Mouse (Mus musculus): Measurements from ENCODE around the gene Slc29a4. TPM values are rescaled to one million over a fixed set of nuclear protein-coding genes. Genes with fewer than 3 reads are reported as not detected.
A peak's percentile ranks its signal among the peaks of the same experiment; 100 is the strongest.

The Slc29a4 gene
- total RNA-seq, 2 experiments from 2014 or later = not detected

DNA sequence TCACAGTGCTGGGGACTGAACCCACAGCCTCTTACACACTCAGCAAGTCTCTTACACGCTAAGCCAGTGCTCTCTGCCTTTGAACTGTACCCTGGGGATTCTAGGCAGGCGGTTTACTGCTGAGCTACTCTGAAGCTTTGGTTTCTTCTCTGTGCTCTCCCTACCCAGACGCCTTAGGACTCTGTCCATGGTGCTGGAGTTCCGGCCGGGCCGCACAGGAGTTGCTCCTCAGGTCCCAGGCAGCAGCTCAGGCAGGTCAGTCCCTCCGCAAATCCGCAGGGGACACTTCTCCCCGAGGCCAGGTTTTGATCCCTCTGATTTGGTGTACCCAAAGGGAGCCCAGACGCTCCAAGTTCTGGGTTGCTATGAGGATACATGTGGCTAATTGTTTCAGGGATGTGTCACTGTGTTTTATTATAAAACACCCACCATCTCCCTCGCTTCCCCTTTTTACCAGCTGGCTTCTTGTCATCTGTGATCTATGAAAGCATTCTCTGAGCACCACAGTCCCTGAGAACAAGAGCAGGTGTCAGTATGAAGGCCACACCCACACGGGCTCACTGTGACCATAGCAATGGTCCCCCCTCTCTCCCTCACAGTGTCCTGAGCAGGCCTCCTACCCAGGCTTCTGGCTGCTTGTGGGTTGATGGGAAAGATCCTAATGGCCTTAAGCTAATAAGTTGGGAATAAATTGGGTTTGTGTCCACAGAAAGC is 2.5 kb downstream of the Slc29a4 start:
- no peak for ATAC-seq (ENCODE audit: poor library complexity, severe bottlenecking)

DNA sequence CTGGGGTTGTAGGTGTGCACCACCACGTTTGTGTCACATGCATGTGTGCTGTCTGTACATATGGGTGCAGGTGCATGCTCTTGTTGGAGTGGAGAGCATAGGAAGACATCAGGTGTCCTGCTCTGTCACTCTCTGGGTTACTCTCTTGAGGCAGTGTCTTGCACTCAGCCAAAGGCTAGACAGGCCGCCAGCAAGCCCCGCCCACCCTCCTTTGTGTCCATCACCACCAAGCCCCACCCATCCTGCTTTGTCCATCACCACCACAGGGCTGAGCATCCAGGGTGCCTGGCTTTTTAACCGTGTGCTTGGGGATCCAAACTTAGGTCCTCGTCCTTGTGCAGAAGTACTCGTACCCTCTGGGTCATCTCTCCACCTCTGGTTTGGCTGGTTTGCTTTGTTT is 3.9 kb downstream of the Slc29a4 start:
- ATAC-seq (ENCODE audit: poor library complexity, severe bottlenecking) = no peak

DNA sequence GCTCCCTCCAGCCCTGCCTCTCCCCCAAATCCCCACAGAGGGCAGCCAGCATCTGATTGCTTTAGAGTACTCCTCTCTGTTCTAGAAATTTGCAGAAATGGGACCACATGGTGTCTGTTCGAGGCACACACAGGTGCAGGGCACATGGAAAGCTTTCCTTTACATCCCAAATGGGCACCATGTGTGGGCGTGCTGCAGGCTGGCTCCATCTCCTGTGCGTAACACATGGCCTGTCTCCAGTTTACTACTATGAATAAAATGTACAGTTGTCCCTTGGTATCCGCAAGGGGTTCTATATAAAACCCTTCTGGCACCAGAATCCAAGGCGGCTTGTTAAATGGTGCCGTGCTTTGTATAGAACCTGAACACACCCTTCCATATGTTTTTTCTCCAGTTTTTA is 4.6 kb downstream of the Slc29a4 start:
- ATAC-seq (ENCODE audit: poor library complexity, severe bottlenecking) = no peak

DNA sequence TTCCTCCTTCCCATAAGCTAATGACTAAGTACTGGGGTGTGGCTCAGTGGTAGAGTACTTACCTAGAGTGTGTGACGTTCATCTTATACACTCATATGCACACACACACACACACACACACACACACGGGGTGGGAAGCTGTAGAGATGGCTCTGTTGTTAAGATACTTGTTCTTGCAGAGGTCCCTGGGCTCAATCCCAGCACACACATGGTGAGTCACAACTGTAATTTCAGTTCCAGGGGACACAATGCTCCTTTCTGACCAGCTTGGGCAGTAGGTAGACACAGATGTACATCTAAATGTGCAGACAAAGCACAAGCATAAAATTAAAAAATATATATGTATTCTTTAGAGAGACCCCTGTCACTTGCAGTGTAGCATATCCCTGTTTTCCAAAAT is 5.4 kb downstream of the Slc29a4 start:
- ATAC-seq (ENCODE audit: poor library complexity, severe bottlenecking) = no peak

DNA sequence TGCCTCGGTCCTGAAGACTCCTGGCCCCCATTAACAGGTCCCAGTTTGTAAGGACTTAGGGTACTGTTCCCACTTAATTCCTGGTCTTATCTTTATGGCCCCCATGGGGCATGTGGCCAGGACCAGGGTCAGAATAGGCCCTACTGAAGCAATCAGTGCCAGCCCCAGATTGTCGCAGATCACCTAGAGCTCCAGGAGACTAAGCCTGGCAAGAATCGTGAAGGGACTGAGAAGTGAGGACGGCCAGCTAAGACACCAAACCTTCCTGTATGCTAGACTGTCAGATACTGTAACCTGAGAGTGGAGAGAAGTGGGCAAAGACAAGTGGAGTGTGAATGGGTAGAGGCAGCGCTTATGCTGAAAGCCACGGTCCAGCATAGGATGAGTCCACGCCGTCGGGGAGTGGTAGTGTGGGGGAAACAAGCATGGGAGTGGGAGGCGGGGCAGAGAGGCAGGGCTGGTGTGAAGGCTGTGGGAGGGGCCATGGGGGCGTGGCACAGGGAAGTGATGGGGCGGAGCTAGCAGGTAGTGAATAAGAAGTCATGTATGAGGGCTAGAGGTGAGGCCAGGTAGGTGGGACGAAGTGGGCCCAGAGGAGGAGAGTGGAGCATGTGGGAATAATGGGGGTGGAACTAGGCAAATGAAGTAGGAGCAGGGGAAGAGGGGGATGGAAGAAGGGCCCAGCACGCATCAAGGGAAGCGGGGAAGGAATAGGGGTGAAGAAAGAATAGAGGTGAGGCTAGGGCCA is 8.7 kb downstream of the Slc29a4 start:
- no peak for ATAC-seq (ENCODE audit: poor library complexity, severe bottlenecking)

DNA sequence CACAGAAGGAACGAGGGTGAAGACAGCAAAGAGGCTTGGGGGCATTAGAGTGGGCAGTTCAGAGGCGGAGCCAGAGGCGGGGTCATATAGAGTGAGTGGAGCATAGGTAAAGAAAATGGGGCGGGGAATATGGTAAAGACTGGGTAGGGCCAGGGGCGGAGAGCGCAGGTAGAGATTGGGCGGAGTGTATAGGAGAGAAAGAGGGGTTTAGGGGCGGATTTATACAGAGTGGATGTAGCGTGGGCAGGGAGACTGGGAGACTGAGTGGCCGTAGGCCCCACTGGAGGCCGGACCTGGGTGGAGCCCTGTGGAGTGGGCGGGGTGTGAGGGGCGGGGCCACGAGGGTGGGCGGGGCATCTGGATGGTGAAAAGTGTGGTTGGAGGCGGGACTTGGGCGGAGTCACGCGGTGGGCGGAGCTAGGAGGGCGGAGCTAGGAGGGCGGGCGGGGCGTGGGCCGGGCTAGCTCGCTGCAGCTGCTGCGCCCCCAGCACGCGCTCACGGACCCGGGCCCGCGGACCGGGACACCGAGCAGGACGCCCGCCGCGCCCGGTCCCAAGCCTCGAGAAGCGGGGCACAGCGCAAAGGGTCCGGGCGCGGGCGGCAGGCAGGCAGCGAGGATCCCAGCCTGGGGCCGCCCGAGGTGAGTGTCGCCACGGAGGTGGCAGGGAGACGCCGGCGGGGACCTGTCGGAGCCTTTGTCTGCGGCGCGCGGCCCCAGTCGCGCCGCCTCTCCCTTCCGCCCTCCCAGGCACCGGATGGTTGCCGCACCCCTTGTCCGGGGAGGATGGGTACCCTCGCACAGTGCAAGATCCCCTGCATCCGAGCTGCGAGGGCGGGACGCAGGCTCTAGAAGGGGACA is 9.6 kb downstream of the Slc29a4 start:
- ATAC-seq (ENCODE audit: poor library complexity, severe bottlenecking) = peak; percentile 24

DNA sequence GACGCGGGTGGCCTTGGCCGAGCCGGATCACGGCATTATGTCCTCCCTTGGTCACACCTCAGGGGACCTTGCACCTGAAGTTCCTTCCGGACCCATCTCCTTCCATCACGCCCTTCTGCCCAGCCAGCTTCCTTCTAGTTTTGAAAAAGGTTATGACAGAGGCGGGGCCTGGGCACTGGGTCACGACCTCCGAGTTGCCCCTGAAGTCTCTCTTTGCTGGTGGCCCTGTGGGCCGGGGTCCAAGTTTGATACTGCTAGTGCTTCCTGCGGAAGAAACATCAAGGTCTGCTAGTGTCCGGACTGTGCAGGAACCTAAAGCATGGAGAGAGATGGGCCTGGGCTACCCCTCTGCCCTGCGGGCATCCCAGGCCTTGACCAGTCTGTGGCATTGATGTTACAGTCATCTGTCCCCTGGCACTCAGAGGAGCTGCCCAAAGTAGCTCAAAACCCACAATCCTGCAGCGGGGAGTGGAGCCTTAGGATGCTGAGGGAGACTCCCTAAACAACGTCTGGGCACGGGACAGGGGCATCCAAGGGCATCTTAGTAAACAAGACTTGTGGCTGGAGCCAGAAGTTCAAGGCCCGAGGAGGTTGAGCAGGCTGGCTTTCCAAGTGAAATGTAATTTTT is 10.3 kb downstream of the Slc29a4 start:
- ATAC-seq (ENCODE audit: poor library complexity, severe bottlenecking) = 0 out of 2 replicates have a peak, but pooled peaks have one; percentile 15

DNA sequence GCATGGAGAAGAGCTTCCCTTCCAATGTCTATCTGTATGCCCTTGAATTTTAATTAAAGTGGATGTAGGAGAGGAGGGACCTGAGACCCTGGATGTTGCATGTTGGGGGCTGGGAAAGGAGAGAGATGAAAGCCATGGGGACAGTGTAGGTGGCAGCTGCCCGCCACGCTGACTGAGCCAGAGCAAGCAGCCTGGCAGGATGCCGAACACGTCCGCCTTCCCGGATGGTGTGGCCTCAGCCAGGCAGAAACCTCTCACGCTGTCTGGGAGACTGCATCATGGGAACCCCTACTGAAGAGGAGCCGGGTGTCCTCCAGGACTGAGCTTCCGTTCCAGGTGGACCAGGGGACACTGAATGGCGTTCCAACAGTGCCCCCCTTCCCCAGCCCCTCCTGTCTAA is 11.3 kb downstream of the Slc29a4 start:
- no peak for ATAC-seq (ENCODE audit: poor library complexity, severe bottlenecking)

DNA sequence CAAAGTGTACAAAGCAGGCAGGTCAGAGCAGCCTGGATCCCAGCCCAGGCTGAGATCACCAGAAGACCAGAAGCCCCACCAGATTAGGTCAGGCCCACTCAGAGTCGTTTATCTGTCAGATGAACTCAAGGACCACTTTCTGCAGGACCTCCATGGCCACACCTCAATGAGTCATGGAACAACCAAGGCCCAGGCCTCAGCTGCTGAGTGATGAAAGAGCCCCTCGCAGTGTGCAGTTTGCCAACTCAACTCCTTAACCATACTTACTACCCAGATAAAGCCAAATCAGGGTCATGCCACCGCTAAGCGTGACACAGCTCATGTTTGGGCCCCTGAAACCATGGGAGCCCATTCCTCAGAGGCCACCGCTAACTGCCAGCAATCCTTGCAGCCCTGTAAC is 15.4 kb downstream of the Slc29a4 start:
- no peak for ATAC-seq (ENCODE audit: poor library complexity, severe bottlenecking)

DNA sequence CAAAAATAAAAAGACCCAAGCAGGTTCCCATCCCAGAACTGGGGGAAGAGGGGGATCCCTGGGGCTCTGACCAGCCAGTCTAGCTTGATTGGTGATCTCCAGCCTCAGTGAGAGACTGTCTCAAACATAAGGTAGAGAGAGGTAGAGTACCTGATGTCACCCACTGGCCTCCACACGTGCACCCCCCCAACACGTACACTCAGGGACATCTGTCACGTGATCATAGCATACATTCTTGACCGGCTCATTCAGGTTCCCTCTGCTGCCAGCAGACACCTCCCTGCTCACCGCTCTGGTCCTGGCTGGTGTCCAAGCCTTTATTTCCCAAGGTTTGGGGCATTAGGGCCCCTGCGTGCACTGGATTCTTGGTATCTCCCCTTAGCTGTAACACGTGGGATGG is 17.1 kb downstream of the Slc29a4 start:
- no peak for ATAC-seq (ENCODE audit: poor library complexity, severe bottlenecking)

DNA sequence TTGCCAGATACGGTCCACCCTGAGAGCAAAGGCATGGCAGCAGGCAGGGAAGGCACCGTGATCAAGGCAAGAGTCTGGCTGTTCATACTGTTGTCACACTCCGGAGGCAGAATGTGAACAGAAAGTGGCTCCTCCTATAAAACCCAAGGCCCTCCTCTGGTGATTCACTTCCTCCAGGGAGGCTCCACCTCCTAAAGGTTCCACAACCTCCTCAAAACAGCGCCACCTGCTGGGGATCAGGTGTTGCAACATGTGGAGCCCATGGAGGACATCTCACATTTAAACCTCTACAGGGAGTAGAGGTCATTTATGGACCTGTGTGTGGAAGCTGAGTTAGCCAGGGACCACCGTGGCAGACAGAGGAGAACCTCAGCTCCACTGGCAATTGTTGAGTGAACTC is 20.1 kb downstream of the Slc29a4 start:
- no peak for ATAC-seq (ENCODE audit: poor library complexity, severe bottlenecking)

DNA sequence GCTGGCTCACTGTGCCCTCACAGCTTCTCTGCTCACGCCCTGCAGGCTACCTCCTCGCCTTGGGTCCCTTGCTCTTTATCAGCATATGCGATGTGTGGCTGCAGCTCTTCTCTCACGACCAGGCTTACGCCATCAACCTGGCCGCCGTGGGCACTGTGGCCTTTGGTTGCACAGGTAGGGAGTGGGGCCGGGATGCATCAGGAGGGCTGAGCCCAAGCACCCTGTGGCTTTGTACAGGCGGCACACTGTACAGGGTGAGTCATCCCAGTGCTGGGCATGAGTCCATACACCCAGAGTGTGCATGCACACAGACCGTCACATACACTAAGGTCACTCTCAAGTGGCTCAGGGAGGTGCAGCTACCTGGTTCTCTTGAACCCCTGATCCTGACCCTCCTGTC is 21.7 kb downstream of the Slc29a4 start:
- no peak for ATAC-seq (ENCODE audit: poor library complexity, severe bottlenecking)

DNA sequence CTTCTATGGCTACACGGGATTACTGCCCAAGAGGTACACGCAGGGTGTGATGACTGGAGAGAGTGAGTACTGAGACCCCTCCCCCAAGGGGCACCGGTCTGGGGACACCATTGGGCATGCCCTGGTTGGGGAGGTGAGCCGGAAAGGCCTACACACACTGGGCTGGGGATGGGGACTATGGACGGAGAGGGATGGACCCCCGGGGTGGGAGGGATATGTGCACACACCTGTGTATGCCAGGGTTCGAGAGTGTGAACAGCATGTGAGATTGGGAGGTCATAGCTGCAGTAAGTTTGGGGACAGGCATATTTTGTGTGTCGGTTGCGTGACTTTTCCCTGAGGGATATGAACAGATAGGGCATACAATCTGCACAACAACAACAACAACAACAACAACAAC is 22.7 kb downstream of the Slc29a4 start:
- ATAC-seq (ENCODE audit: poor library complexity, severe bottlenecking) = no peak

DNA sequence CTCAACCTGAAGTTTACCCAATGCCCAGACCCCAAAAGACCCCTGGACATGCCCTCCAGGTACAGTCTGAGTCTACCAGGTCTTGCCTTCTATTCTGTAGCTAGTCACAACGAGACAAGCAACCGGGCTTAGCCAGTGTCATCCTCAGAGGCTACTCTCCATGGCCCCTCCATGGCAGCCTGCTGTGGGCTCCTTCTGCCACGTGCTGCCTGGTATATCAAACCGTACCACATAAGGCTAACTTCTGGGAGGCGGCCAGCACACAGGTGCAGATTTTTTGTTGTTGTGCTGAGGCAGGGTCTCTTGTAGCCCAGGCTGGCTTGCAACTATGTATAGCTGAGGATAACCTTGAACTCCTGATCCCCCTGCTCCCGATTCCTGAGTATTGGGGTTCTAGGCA is 23.7 kb downstream of the Slc29a4 start:
- no peak for ATAC-seq (ENCODE audit: poor library complexity, severe bottlenecking)

DNA sequence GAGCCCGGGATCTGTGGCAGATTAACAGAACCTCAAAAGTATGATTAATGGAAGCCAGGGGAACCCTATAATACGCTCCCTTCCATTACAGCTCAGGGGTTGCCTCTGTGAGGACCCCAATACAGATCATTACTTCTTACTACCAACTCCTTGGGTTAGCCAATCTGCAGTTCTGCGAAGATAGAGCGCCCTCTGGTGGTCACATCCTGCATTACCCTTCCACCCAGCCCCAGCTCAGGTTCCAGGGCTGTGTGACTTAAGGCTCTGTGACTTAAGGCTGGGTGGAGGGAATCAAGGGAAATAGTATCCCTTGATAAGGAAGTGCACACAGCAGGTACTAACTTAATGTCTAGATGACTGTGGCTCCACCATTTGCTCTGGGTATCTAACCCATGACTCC is 25.7 kb downstream of the Slc29a4 start:
- peak; percentile 81 for ATAC-seq (ENCODE audit: poor library complexity, severe bottlenecking)

DNA sequence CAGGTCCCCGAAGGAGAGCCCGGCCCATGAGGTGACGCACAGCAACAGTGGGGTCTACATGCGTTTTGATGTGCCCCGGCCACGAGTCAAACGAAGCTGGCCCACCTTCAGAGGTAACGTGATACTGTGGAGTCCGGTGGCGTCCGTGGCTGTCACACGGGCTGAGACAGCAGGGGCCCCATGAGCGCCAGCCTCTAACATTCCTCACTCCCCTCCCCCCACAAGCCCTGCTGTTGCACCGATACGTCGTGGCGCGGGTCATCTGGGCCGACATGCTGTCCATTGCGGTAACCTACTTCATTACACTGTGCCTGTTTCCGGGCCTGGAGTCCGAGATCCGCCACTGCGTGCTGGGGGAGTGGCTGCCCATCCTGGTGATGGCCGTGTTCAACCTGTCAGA is 26.2 kb downstream of the Slc29a4 start:
- no peak for ATAC-seq (ENCODE audit: poor library complexity, severe bottlenecking)

DNA sequence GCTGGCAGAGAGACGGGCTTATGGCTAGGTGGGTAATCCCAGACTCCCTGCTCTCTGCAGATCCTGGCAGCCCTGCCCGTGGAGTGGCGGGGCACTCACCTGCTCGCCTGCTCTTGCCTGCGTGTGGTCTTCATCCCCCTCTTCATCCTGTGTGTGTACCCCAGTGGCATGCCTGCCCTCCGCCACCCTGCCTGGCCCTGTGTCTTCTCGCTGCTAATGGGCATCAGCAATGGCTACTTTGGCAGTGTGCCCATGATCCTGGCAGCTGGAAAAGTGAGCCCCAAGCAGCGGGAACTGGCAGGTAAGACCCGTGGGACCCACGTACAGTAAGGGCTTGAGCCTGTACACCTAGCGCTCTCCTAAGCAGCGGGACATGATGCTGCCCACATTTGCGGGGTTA is 27.6 kb downstream of the Slc29a4 start:
- no peak for ATAC-seq (ENCODE audit: poor library complexity, severe bottlenecking)

DNA sequence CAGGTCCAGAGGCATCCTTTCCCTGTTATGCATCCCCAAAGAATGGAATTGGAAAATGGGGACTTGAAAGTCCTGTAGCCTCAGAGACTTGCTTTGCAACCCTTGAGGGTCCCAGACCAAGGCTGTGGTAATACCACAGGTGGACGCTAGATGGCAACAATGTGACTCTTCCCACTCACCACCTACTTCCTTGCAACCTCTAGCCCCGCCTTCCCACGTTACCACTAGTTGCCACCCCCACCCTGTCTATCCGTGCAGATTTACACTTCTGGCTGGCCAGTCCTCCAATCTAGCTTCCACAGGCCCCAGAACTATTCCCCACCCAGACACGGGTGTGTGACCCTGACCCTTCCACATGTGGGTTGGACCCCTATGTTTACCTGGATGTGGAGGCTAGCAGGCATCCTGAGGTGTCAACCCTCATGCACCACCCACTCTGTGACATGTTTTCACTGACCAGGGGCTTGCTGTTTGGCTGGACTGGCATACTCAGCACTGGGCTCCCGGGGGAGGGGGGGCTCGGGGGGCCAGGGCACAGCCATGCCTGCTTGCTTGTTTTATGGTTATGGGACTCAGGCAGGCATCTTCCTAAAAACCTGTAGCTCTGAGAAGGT is 31.3 kb downstream of the Slc29a4 start:
- peak; percentile 92 for ATAC-seq (ENCODE audit: poor library complexity, severe bottlenecking)

DNA sequence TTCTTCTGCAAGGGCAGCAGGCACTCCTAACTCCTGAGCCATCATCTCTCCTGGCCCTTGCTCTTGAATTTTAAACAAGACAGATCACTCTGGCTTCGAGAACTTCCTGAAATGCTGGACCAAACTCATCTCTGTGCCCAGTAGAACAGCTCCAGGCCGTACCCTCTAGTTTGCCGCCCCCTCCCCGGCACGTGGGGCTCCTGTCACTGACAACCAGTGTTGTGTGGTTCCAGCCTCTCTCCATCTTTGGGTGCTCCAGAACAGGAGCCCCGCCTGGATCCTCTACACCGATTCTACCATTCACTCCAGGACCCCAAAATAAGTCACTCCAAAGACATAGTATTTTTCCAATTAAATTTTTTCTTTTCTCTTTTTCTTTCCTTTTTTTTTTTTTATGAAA is 32.0 kb downstream of the Slc29a4 start:
- ATAC-seq (ENCODE audit: poor library complexity, severe bottlenecking) = no peak

DNA sequence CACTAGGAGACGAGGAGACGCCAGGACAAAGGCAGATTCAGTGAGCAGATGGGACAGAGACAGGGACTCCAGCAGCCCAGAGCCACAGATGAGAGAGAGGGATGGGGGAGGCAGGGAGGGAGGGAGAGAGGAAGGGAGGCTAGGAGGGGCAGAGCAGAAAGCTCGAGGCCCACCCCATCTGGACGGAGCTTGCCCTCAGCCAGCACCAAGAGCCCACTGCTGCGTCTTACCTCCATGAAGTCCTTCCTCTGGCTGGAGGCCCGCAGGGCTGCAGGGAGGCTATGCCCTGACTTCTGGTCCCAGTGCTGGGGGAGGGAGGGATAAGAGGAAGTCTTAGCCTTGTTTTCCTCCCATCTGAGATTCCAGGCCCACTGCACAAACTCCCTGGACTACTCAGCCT is 34.4 kb downstream of the Slc29a4 start:
- ATAC-seq (ENCODE audit: poor library complexity, severe bottlenecking) = no peak

DNA sequence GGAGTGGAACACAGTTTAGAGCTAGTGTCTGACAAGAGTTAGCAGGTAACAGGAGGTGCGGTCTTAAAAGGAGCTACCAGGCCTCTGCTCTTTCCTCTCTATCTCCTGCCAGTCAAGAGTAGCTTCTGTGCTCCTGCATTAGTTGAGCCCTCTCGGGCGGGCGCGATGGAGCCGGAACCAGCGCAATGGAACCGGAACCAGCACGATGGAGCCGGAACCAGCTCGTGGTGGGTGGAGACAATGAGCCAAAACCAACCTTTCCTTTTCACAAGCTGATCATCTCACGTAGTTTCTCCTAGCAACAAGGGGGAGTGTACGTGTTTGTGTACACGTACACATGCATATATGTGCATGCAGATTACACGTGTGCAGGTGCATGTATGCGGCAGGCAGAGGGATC is 36.0 kb downstream of the Slc29a4 start:
- no peak for ATAC-seq (ENCODE audit: poor library complexity, severe bottlenecking)
